Comparison of ENCODE assay signal across 8 mouse cellular contexts in genomic region chr11:83439426-83440060, GRCm38 (mm10). TPM values are rescaled to one million over a fixed set of nuclear protein-coding genes. Genes with fewer than 3 reads are reported as not detected.
DNase-seq lines count a peak whose midpoint lies in the region; ATAC-seq and TF ChIP-seq lines count a peak whose summit lies in the region.

No protein-coding gene starts in this region.

- no peak for ATAC-seq in lung, embryonic 14.5 days (ENCODE audit: insufficient read depth)
- ATAC-seq in embryonic facial prominence, embryonic 15.5 days (ENCODE audit: insufficient number of reproducible peaks, low FRiP score, low TSS enrichment, low read depth) = no peak
- ATAC-seq in limb, embryonic 12.5 days (ENCODE audit: insufficient number of reproducible peaks, insufficient read depth, low FRiP score, low TSS enrichment, low read depth) = no peak
- ATAC-seq in neural tube, embryonic 13.5 days (ENCODE audit: low read depth) = no peak

- H3K4me1 ChIP-seq in lung, embryonic 14.5 days (ENCODE audit: insufficient read depth) = no peaks in the 10 kb centered on the region
- H3K4me1 ChIP-seq in embryonic facial prominence, embryonic 15.5 days = peaks cover 15% of the 10 kb centered on the region
- H3K4me1 ChIP-seq in limb, embryonic 12.5 days (replicated peaks) = peaks cover 11% of the 10 kb centered on the region
- peaks cover 14% of the 10 kb centered on the region for H3K4me1 ChIP-seq in neural tube, embryonic 13.5 days (replicated peaks)

- no peak overlapping the region; the same call in 1 of the 2 replicates for H3K9ac ChIP-seq in lung, embryonic 14.5 days
- no peak overlapping the region for H3K9ac ChIP-seq in embryonic facial prominence, embryonic 15.5 days
- H3K9ac ChIP-seq in limb, embryonic 12.5 days (replicated peaks) = peak overlapping the region; percentile 66
- peak overlapping the region; percentile 73 for H3K9ac ChIP-seq in neural tube, embryonic 13.5 days

- no peak for DNase-seq in lung, embryonic 14.5 days
- DNase-seq in lung, adult 18-20 months = no peak
- DNase-seq in adrenal gland, adult 2 months = no peak
- no peak for DNase-seq in frontal cortex, adult 2 months (ENCODE audit: extremely low spot score in 1 of 2, low spot score in 1 of 2)
- DNase-seq in c-Kit-positive CD71-positive TER-119-positive erythroid progenitor cells, embryonic 14.5 days (ENCODE audit: low spot score) = no peak

- peak overlapping the region; percentile 58; the same call in 1 of the 2 replicates for H3K4me3 ChIP-seq in lung, embryonic 14.5 days (ENCODE audit: low read depth, low read length)
- peak overlapping the region; percentile 64 for H3K4me3 ChIP-seq in embryonic facial prominence, embryonic 15.5 days (replicated peaks)
- peak overlapping the region; percentile 57 for H3K4me3 ChIP-seq in limb, embryonic 12.5 days (replicated peaks)
- H3K4me3 ChIP-seq in neural tube, embryonic 13.5 days = peak overlapping the region; percentile 58

- H3K27ac ChIP-seq in lung, embryonic 14.5 days (ENCODE audit: low read depth) = no peak overlapping the region
- no peak overlapping the region for H3K27ac ChIP-seq in embryonic facial prominence, embryonic 15.5 days (replicated peaks)
- no peak overlapping the region for H3K27ac ChIP-seq in limb, embryonic 12.5 days
- no peak overlapping the region for H3K27ac ChIP-seq in neural tube, embryonic 13.5 days (replicated peaks)

- H3K36me3 ChIP-seq in lung, embryonic 14.5 days (ENCODE audit: insufficient read depth) = no peaks in the 10 kb centered on the region
- no peaks in the 10 kb centered on the region for H3K36me3 ChIP-seq in embryonic facial prominence, embryonic 15.5 days
- H3K36me3 ChIP-seq in limb, embryonic 12.5 days = no peaks in the 10 kb centered on the region
- H3K36me3 ChIP-seq in neural tube, embryonic 13.5 days = no peaks in the 10 kb centered on the region

- no peaks in the 10 kb centered on the region for H3K9me3 ChIP-seq in lung, embryonic 14.5 days (ENCODE audit: low read depth, low read length)
- no peaks in the 10 kb centered on the region for H3K9me3 ChIP-seq in embryonic facial prominence, embryonic 15.5 days (replicated peaks)
- no peaks in the 10 kb centered on the region for H3K9me3 ChIP-seq in limb, embryonic 12.5 days
- no peaks in the 10 kb centered on the region for H3K9me3 ChIP-seq in neural tube, embryonic 13.5 days

- WGBS in lung, embryonic 14.5 days = 27% methylated on average over 11 of the region's 11 CpGs
- WGBS in embryonic facial prominence, embryonic 15.5 days = 32% methylated on average over 11 of the region's 11 CpGs
- 28% methylated on average over 11 of the region's 11 CpGs for WGBS in limb, embryonic 12.5 days
- 34% methylated on average over 11 of the region's 11 CpGs for whole genome bisulfite sequencing in neural tube, embryonic 13.5 days

- H3K27me3 ChIP-seq in lung, embryonic 14.5 days (ENCODE audit: insufficient read depth, low read length) = peaks cover 35% of the 10 kb centered on the region
- H3K27me3 ChIP-seq in embryonic facial prominence, embryonic 15.5 days = peaks cover 42% of the 10 kb centered on the region
- peaks cover 64% of the 10 kb centered on the region for H3K27me3 ChIP-seq in limb, embryonic 12.5 days
- H3K27me3 ChIP-seq in neural tube, embryonic 13.5 days = peaks cover 48% of the 10 kb centered on the region

- H3K4me2 ChIP-seq in lung, embryonic 14.5 days = peak overlapping the region; percentile 90
- H3K4me2 ChIP-seq in embryonic facial prominence, embryonic 15.5 days (replicated peaks) = peak overlapping the region; percentile 88
- H3K4me2 ChIP-seq in limb, embryonic 12.5 days = peak overlapping the region; percentile 88
- peak overlapping the region; percentile 84 for H3K4me2 ChIP-seq in neural tube, embryonic 13.5 days

- no peak for TF ChIP-seq CTCF in lung, embryonic 14.5 days (IDR thresholded peaks at IDR 0.05; ENCODE audit: low read depth)

RNA-seq across cellular contexts. Expression of gene 1700020L24Rik, which starts 2.1 kb away (rescaled TPM):
- 0.23 and 0.64 TPM in 2 replicates for polyA plus RNA-seq in lung, embryonic 14.5 days (2014; fragmentation: Nextera tagmentation; extraction: Ambion mirVana)
- polyA plus RNA-seq in embryonic facial prominence, embryonic 15.5 days (2015; fragmentation: Nextera tagmentation; extraction: Ambion mirVana) = 0.57 and 0.58 TPM in 2 replicates
- polyA plus RNA-seq in limb, embryonic 12.5 days (2016; fragmentation: Nextera tagmentation; extraction: Ambion mirVana) = 0.44 TPM in 1 of 2 replicates, not detected in the other
- polyA plus RNA-seq in neural tube, embryonic 13.5 days (2015; fragmentation: Nextera tagmentation; extraction: Ambion mirVana) = 0.36 TPM in 1 of 2 replicates, not detected in the other
- total RNA-seq in adrenal gland, adult 2 months (2021) = under 1 TPM in 1 of 2 experiments, not detected in 1; 0.61 TPM
- 0.79 and 1.3 TPM in 2 replicates for polyA plus RNA-seq in adrenal gland, adult 2 months (2012; rRNA removed)
- 0.60 and 0.80 TPM in 2 replicates for polyA plus RNA-seq in frontal cortex, adult 2 months (2012; rRNA removed)

RNA-seq across cellular contexts. Expression of gene Gas2l2, which starts 10.3 kb away (rescaled TPM):
- polyA plus RNA-seq in lung, embryonic 14.5 days (2014; fragmentation: Nextera tagmentation; extraction: Ambion mirVana) = not detected in 2 replicates
- 0.64 and 0.91 TPM in 2 replicates for polyA plus RNA-seq in embryonic facial prominence, embryonic 15.5 days (2015; fragmentation: Nextera tagmentation; extraction: Ambion mirVana)
- polyA plus RNA-seq in limb, embryonic 12.5 days (2016; fragmentation: Nextera tagmentation; extraction: Ambion mirVana) = not detected in 2 replicates
- polyA plus RNA-seq in neural tube, embryonic 13.5 days (2015; fragmentation: Nextera tagmentation; extraction: Ambion mirVana) = 0.07 and 0.29 TPM in 2 replicates
- total RNA-seq in adrenal gland, adult 2 months (2021) = not detected
- not detected in 2 replicates for polyA plus RNA-seq in adrenal gland, adult 2 months (2012; rRNA removed)
- 0.04 TPM in 1 of 2 replicates, not detected in the other for polyA plus RNA-seq in frontal cortex, adult 2 months (2012; rRNA removed)

RNA-seq across cellular contexts. Expression of gene Mmp28, which starts 23.3 kb away (rescaled TPM):
- polyA plus RNA-seq in lung, embryonic 14.5 days (2014; fragmentation: Nextera tagmentation; extraction: Ambion mirVana) = 2.1 TPM in 2 replicates
- 2.6 and 3.2 TPM in 2 replicates for polyA plus RNA-seq in embryonic facial prominence, embryonic 15.5 days (2015; fragmentation: Nextera tagmentation; extraction: Ambion mirVana)
- 4.2 and 4.5 TPM in 2 replicates for polyA plus RNA-seq in limb, embryonic 12.5 days (2016; fragmentation: Nextera tagmentation; extraction: Ambion mirVana)
- 3.5 and 4.6 TPM in 2 replicates for polyA plus RNA-seq in neural tube, embryonic 13.5 days (2015; fragmentation: Nextera tagmentation; extraction: Ambion mirVana)
- total RNA-seq in adrenal gland, adult 2 months (2021) = 10 to 100 TPM in 1 of 2 experiments, 1 to 10 TPM in 1; 8.7 to 22.6 TPM
- 24.2 and 27.2 TPM in 2 replicates for polyA plus RNA-seq in adrenal gland, adult 2 months (2012; rRNA removed)
- polyA plus RNA-seq in frontal cortex, adult 2 months (2012; rRNA removed) = 3.6 and 3.9 TPM in 2 replicates

RNA-seq across cellular contexts. Expression of gene Rasl10b, which starts 30.6 kb away (rescaled TPM):
- polyA plus RNA-seq in lung, embryonic 14.5 days (2014; fragmentation: Nextera tagmentation; extraction: Ambion mirVana) = 0.88 and 1.3 TPM in 2 replicates
- 3.2 and 3.9 TPM in 2 replicates for polyA plus RNA-seq in embryonic facial prominence, embryonic 15.5 days (2015; fragmentation: Nextera tagmentation; extraction: Ambion mirVana)
- polyA plus RNA-seq in limb, embryonic 12.5 days (2016; fragmentation: Nextera tagmentation; extraction: Ambion mirVana) = 3.4 and 3.6 TPM in 2 replicates
- 24.2 and 25.3 TPM in 2 replicates for polyA plus RNA-seq in neural tube, embryonic 13.5 days (2015; fragmentation: Nextera tagmentation; extraction: Ambion mirVana)
- total RNA-seq in adrenal gland, adult 2 months (2021) = 10 to 100 TPM in 1 of 2 experiments, 1 to 10 TPM in 1; 8.6 to 14.3 TPM
- 20.1 and 25.5 TPM in 2 replicates for polyA plus RNA-seq in adrenal gland, adult 2 months (2012; rRNA removed)
- 341 and 351 TPM in 2 replicates for polyA plus RNA-seq in frontal cortex, adult 2 months (2012; rRNA removed)

RNA-seq across cellular contexts. Expression of gene Taf15, which starts 33.3 kb away (rescaled TPM):
- polyA plus RNA-seq in lung, embryonic 14.5 days (2014; fragmentation: Nextera tagmentation; extraction: Ambion mirVana) = 14.4 and 14.7 TPM in 2 replicates
- 11.1 and 13.5 TPM in 2 replicates for polyA plus RNA-seq in embryonic facial prominence, embryonic 15.5 days (2015; fragmentation: Nextera tagmentation; extraction: Ambion mirVana)
- 12.0 and 18.6 TPM in 2 replicates for polyA plus RNA-seq in limb, embryonic 12.5 days (2016; fragmentation: Nextera tagmentation; extraction: Ambion mirVana)
- polyA plus RNA-seq in neural tube, embryonic 13.5 days (2015; fragmentation: Nextera tagmentation; extraction: Ambion mirVana) = 10.8 and 11.8 TPM in 2 replicates
- 10 to 100 TPM; 56.8 to 77.7 TPM for total RNA-seq in adrenal gland, adult 2 months (2021)
- polyA plus RNA-seq in adrenal gland, adult 2 months (2012; rRNA removed) = 2.5 and 3.4 TPM in 2 replicates
- 70.8 and 70.9 TPM in 2 replicates for polyA plus RNA-seq in frontal cortex, adult 2 months (2012; rRNA removed)

Comparison
In these comparisons a context has a peak if more than half of its experiments do, and no peak if none do; other contexts are left out.
1. H3K9ac ChIP-seq: peak in limb, embryonic 12.5 days (single experiment) and neural tube, embryonic 13.5 days (single experiment); none in lung, embryonic 14.5 days (single experiment) and embryonic facial prominence, embryonic 15.5 days (single experiment).
2. Peak in every context shown above with its lines, with median percentiles within 50 percentile points of each other: H3K4me2 ChIP-seq and H3K4me3 ChIP-seq.